Mouse (Mus musculus) myocyte (in vitro differentiated cells): ENCODE measurements at regions not wholly inside any gene's neighbourhood (a gene's known extent, or its start where the extent isn't known, plus 50 kb on each side); places are given as distances from the start of the nearest gene placed in this dataset.

ENCODE experiments used
- E2F4 ChIP-seq: IDR thresholded peaks from one replicate; pipeline ENCODE4 v1.6.1; 2011; ENCODE audit warnings: mild to moderate bottlenecking, control low read depth, moderate library complexity; ENCODE audit not compliant: insufficient read depth
- MYOD1 ChIP-seq, 3 experiments: IDR thresholded peaks; one replicate each; pipeline ENCODE4 v1.6.1; 2011; ENCODE audit warnings: control low read depth in 2 of 3, low read depth in 2 of 3, mild to moderate bottlenecking in 2 of 3, moderate library complexity in 1 of 3; ENCODE audit not compliant: insufficient read length in 2 of 3, control insufficient read depth in 1 of 3
- POLR2A ChIP-seq: IDR thresholded peaks from one replicate; pipeline ENCODE4 v1.6.1; 2011; ENCODE audit warnings: low read depth, mild to moderate bottlenecking, control low read depth, moderate library complexity; ENCODE audit not compliant: insufficient read length
- POLR2AphosphoS2 ChIP-seq: IDR thresholded peaks from one replicate; pipeline ENCODE4 v1.6.1; 2011; ENCODE audit warnings: low read depth, control low read depth; ENCODE audit not compliant: insufficient read length
- REST ChIP-seq: IDR thresholded peaks from one replicate; pipeline ENCODE4 v1.6.1; 2011; ENCODE audit warnings: mild to moderate bottlenecking, control low read depth, moderate library complexity; ENCODE audit not compliant: insufficient read depth, insufficient read length
- TCF12 ChIP-seq: IDR thresholded peaks from one replicate; pipeline ENCODE4 v1.6.1; 2011; ENCODE audit warnings: mild to moderate bottlenecking, control low read depth; ENCODE audit not compliant: poor library complexity, insufficient read depth, severe bottlenecking

DNA sequence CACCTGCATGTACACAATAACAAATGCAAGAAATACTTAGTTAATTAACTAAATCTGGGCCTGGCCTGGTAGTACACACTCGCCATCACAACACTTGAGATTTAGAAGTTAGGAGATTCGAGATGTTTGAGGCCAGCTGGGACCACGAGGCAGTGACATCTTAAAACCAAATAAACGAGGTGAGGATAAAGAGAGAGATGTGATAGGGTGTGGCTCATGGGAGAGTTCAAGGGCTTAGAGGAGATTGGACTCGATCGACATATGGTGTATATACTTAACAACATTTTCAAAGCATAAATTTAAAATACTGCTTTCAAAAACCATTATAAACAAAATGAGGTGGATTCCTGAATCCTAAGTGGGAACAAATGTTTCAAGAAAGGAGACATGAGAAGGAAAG lies 284.4 kb upstream of the Maf start:
- no peak for TF ChIP-seq POLR2A
- TF ChIP-seq E2F4: no peak
- TF ChIP-seq REST: no peak
- TF ChIP-seq MYOD1 (IDR thresholded peaks at IDR 0.05; ENCODE audit: control insufficient read depth in 1 of 3, insufficient read length in 2 of 3, low read depth in 2 of 3): no peak
- no peak for TF ChIP-seq POLR2AphosphoS2
- no peak for TF ChIP-seq TCF12
